Mouse (Mus musculus): ENCODE results near the gene Gli2.

GRCm38 (mm10) chr1:119089887-119090620 is 36.6 kb upstream of the Gli2 start:
- TF ChIP-seq POLR2A (IDR thresholded peaks at IDR 0.05; ENCODE audit: borderline replicate concordance, extremely low read depth, low read depth, low read length) (no peak), CTCF (IDR thresholded peaks at IDR 0.05; ENCODE audit: insufficient read depth, low read length) (no peak)
